Mouse (Mus musculus) lung, adult 18-20 months (tissue): Measurements from ENCODE around the gene Dscam.

Experiments used
- DNase-seq, 2 experiments: peaks; one replicate each; pipeline ENCODE4 v3.0.0; 2022; ENCODE audit warnings: mixed read lengths in 2 of 2

Dscam gene

DNA sequence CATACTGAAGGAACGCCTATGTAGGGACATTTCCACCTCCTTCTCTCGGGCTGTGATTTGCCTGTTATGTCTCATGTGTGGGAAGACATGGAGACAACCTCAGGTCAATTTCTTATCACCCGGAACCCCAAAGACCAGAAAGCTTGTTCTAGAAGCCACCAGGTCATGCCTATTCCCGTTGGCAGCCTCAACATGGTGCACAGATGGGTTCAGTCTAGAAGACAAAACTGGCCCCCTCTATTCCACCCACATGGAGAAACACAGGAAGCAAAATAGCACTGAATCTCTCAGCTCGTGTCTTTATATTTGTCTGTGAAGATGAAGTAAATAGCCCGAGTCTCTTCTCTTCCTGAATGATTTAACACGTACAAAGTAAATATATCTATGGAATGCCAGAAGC lies 540.3 kb downstream of the Dscam start:
- DNase-seq = no peak

DNA sequence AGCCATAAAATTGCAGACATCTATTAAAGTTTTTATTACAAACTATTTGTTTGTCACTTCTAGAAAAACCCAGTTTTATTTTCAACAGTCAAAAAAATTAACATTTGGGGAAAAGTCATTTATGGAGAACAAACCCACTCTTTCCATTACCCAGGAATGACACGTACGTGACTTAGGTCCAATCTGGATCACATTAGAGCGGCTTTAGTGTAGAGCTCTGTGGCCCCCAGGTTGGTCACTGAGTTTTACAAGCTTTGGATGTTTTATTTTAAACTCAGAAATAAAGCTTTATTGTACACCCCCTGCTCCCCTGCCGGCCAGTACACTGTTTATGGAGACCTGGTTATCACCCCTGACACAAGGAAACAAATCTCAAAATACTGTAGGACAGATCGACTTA lies 540.9 kb downstream of the Dscam start:
- DNase-seq = no peak

- DNase-seq = no peak
These were observed 545.1 kb downstream of the Dscam start for GRCm38 (mm10) chr16:96625468-96625867.

DNA sequence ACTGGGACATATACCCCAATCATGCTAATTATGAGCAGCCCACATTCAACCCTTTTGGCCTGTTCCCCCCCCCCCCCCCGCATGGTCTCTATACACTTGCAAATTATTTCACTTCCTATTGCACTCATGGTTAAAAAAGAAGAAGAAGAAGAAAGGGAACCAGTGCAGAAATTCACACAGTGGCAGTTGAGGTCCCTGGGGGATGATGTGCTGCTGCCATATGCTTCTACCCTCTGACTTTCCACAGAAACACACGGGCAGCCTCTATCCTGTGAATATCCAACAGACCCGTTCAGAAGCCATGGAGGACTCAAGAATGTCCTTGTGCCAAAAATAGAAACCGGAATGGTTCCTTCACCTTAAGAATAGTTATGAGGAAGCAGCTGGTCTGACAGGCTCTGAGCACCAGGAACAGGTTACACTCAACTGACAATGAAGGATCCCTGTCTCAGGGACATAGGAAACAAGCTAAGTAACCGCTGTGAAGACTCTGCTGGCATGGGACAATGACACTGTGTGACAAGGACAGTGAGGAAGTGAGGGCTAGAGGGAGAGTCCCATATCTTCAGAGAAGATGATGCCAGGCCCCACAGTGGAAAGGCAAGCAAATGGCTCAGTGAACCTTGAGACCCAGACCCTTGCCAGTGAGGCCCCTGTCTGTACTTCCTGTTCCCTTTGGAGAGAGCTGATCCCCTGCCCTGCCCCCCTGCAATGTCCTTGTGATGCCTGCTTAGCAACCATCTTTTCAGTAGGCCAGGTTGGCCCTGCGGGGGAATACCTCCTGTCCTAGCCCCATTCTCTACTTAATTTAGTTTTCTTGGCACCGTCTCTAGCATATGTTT lies 545.8 kb downstream of the Dscam start:
- DNase-seq = no peak

- DNase-seq = no peak
These were observed 549.7 kb downstream of the Dscam start for GRCm38 (mm10) chr16:96620861-96621260.

DNA sequence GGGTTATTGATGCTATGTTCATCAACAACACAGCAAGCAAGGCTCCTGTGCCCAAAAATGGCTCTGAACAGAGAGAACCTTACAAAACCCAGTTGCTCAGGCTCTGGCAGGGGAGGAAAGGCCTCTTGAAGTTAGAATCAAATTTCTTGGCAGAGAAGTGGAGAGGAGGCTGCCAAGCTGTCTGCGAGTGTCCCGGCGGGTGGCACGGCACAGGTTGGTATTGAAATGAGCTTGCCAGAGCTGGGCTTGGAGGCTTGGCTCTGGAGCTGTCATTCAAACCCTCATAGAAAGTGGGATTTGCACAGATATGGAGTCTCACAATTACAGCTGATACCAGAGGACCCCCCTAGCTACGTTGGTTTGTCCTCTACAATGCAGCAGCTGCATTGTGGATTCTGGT lies 550.1 kb downstream of the Dscam start:
- DNase-seq = no peak

DNA sequence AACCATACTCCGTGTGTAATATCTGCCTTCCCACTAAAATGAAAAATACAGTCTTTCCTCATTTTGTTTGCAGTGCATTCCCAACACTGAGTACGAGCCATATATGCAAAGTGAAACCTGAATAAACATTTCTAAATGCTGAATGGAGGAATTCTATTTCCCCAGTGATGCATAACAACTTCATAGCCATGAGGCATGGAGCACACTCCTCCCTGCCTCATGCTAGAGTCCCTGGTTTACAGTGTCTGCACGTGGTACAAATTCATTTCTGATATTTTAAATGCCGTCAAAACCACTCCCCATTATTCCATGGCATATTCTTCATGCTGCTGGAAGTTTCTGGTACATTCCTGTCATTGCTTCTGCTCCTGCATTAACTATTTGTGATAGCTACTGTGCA lies 552.8 kb downstream of the Dscam start:
- DNase-seq = no peak

GRCm38 (mm10) chr16:96613275-96613674 lies 557.3 kb downstream of the Dscam start:
- no peak for DNase-seq

DNA sequence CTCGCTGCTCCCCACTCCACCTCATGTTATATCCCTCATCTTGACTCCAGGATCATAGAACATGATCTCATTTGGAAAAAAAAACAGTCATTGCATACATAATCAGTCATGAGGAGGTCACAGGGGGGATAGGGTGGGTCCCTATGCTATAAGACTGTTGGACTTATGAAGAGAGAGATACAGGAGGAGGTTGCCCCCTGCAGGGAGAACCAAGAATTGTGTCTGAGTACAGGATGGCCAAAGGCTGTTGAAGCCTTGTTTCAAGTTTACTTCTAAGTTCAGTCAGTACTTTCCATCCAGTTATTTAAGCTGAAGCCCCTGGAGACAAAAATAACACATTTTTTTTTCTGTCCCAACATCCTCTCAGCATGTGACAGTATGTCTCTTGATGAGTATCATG lies 559.7 kb downstream of the Dscam start:
- DNase-seq = peak; percentile 6 to 8

DNA sequence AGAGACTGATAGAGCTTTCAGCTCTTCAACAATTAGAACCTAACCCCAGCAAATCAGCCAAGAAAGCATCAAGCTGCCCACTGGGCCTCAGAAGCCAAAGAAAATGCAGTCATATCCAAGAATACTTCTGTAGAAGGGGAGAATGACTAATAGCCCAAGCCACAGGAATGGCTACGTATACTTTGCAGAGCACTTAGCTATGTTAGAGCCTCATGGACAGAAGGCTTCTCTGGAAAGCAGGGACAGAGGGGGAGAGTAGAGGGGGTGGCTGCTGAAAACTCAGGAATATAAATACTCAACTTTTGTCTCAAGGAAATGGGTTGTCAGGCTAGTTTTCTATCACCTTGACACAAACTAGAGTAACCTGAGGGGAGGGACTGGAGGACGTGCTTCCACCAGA lies 568.3 kb downstream of the Dscam start:
- DNase-seq = no peak

- DNase-seq = no peak
These were observed 569.8 kb downstream of the Dscam start for GRCm38 (mm10) chr16:96600791-96601190.

- no peak for DNase-seq
These were observed 571.0 kb downstream of the Dscam start for GRCm38 (mm10) chr16:96599401-96600060.

GRCm38 (mm10) chr16:96575841-96576240 lies 594.7 kb downstream of the Dscam start:
- DNase-seq = no peak

GRCm38 (mm10) chr16:96567428-96567827 lies 603.1 kb downstream of the Dscam start:
- DNase-seq = no peak

- no peak for DNase-seq
These were observed 606.9 kb downstream of the Dscam start for GRCm38 (mm10) chr16:96563350-96564257.

DNA sequence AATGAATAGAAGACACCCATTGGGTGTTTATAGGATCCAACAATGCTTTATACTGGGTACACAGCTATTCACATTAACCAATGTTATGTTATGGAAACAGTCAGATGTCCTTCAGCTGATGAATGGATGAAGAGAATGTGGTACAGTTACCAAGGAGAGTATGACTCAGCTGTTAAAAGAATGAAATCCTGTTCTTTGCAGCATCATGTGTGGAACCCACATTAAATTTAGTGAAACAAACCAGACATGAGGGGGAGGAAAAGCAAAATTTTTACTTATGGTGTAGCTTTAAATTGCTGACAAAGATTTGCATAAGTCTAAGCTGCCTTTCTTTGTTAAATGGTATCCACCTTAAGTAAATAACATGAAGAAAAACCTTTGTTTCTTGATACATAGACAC lies 610.8 kb downstream of the Dscam start:
- DNase-seq = no peak

DNA sequence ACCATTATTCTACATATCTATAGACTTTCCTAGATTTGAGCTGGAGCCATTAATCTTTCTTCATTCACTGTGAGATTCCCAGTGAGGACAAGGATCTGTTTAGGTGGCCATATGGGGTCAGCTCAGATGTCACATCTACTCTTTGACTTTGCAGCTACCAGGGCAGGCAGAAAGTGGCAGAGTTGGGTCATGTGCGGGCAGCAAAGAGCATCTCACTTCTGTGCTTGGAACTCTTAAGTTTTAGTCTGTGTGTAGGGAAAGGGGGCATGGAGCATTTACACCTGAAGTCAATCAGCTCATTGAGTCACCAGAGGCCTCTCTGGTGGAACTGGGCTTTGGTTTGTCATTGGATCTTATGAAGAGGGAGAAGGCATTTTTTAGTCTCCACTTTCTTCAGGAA lies 612.2 kb downstream of the Dscam start:
- no peak for DNase-seq

GRCm38 (mm10) chr16:96556621-96557020 lies 613.9 kb downstream of the Dscam start:
- DNase-seq = no peak

DNA sequence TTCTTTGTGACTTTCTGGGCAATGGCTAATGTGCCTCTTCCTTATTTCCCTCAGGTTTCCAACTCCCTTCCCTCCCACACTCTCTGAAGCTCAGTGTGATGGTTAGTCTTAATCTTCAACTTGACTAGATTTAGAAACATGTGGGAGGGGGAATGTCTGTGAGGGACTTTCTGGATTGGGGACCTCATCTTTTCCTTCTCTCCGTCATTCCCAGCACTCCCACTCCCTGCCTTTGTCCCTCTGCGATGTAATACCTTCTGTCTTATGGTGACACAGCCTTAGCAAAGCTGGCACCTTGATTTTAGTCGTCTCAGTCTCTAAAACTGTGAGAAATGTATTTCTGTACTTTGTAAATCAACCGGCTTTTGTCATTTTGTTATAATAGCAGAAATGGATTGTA lies 615.1 kb downstream of the Dscam start:
- no peak for DNase-seq

GRCm38 (mm10) chr16:96552680-96553079 lies 617.9 kb downstream of the Dscam start:
- no peak for DNase-seq

- peak; percentile 10 to 24 for DNase-seq
These were observed 629.5 kb downstream of the Dscam start for GRCm38 (mm10) chr16:96541056-96541455.
